Mouse (Mus musculus): Measurements from ENCODE around the gene Rasa4.

GRCm38 (mm10) chr5:136049926-136050325 is 33.8 kb upstream of the Rasa4 start:
- TF ChIP-seq CTCF (IDR thresholded peaks at IDR 0.05; ENCODE audit: insufficient read depth, low read length) (no peak), POLR2A (IDR thresholded peaks at IDR 0.05; ENCODE audit: borderline replicate concordance, extremely low read depth, low read depth, low read length) (no peak)

Measured in lung, adult 2 months (tissue).